Mouse (Mus musculus): ENCODE measurements around the gene Dst.

DNA sequence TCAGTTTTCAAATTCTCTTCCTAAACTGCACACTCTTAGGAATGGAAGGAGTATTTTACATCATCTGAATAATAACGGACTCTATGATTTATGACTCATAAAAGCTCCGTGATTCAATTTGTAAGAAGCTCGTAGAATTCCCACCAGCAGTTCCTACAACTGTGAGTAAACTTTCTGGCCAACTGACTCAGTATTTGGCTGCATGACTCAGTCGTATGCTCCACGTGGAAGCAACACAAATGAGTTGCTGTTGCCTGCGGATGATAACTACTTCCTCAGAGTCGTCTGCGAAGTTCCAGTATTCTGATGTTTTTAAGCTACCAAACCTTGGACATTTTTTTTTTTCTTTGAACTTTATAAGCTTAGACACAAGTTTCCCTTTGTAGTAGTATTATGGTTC lies 7.8 kb upstream of the Dst start:
- TF ChIP-seq POLR2A (IDR thresholded peaks at IDR 0.05; ENCODE audit: insufficient read depth, low read depth, low read length) (no peak), CTCF (IDR thresholded peaks at IDR 0.05; ENCODE audit: insufficient read depth, low read depth, low read length) (no peak)
